Mouse (Mus musculus) kidney, adult 2 months (tissue): ENCODE data around the gene Pecam1.

ENCODE experiments used
- CTCF ChIP-seq: fragments of 200-500 bp; conservative IDR thresholded peaks from 2 replicates; pipeline ENCODE4 v1.5.1; 2011; ENCODE audit warnings: low read depth, mild to moderate bottlenecking, control low read depth, low read length, moderate library complexity, mixed read lengths; ENCODE audit not compliant: insufficient read depth, insufficient read length
- POLR2A ChIP-seq: fragments of 200-500 bp; IDR thresholded peaks from one replicate; pipeline ENCODE4 v1.6.1; 2011; ENCODE audit warnings: low read depth, low read length, control low read depth

DNA sequence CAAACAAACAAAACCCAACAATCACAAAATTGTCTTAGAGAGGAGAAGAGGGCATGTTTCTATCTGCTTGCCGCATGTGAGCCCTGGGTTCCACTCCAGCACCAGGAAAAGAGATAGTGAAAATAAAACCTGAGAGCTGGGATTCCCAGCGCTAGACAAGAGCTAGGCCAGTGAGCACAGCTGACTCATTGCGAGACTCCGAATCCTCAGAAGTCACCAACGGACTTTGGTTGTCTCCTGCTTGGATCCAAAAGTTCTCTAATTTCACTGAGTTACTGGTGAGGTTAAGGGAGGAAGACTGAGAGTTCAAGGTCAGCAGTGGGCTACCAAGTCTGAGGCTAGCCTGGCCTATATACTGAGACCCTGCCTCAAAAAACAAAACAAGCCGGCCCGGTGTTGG is 46.5 kb downstream of the Pecam1 start:
- TF ChIP-seq CTCF: no peak
- no peak for TF ChIP-seq POLR2A
